14 mouse cellular contexts compared by ENCODE assay signal in genomic region chr8:69970880-69971279, GRCm38 (mm10). TPM values are rescaled to one million over a fixed set of nuclear protein-coding genes. Genes with fewer than 3 reads are reported as not detected.
DNase-seq lines count a peak whose midpoint lies in the region; ATAC-seq and TF ChIP-seq lines count a peak whose summit lies in the region.
"Had no signal": no experiment of that assay in that cellular context is flagged by ENCODE, and none has a peak within 500 bp of the region (broad histone marks: within the 10 kb centered on the region; RNA-seq: fewer than 3 reads in every experiment).

No protein-coding gene starts in this region.

- TF ChIP-seq POLR2A in lung, adult 2 months (IDR thresholded peaks at IDR 0.05; ENCODE audit: borderline replicate concordance, extremely low read depth, low read depth, low read length): no peak

- 0 out of 2 replicates have a peak overlapping the region, but pooled peaks have one; percentile 1 for H3K27ac ChIP-seq in heart, embryonic 15.5 days
- 0 out of 2 replicates have a peak overlapping the region, but pooled peaks have one; percentile 22 for H3K27ac ChIP-seq in limb, embryonic 15.5 days

- H3K27me3 ChIP-seq in heart, embryonic 15.5 days: no peaks in the 10 kb centered on the region
- no peaks in the 10 kb centered on the region for H3K27me3 ChIP-seq in limb, embryonic 15.5 days
- H3K27me3 ChIP-seq: CH12.LX, Patski had no signal

- no peak overlapping the region for H3K4me3 ChIP-seq in heart, embryonic 15.5 days
- no peak overlapping the region for H3K4me3 ChIP-seq in lung, adult 2 months (replicated peaks; ENCODE audit: extremely low read depth, low read depth, low read length)
- H3K4me3 ChIP-seq in limb, embryonic 15.5 days: no peak overlapping the region

- H3K4me1 ChIP-seq in heart, embryonic 15.5 days (replicated peaks): peaks cover 61% of the 10 kb centered on the region
- peaks cover 46% of the 10 kb centered on the region for H3K4me1 ChIP-seq in lung, adult 2 months (ENCODE audit: control insufficient read depth, insufficient read depth, low read length)
- H3K4me1 ChIP-seq in limb, embryonic 15.5 days: peaks cover 25% of the 10 kb centered on the region

- intact Hi-C loops in heart, postnatal 36 days (cut with DNase I): no loop called here
- intact Hi-C loops in left cerebral cortex, postnatal 10 days (cut with DNase I): no loop called here

- 67% methylated on average over 2 of the region's 2 CpGs for WGBS in heart, embryonic 15.5 days
- WGBS in lung, adult 2 months: 68% methylated on average over 2 of the region's 2 CpGs
- WGBS in limb, embryonic 15.5 days: 77% methylated on average over 2 of the region's 2 CpGs

- no peak for DNase-seq in heart, postnatal 36 days
- peak; percentile 34 for DNase-seq in lung, adult 2 months
- DNase-seq in lung, postnatal 10 days: no peak
- DNase-seq in fat pad, adult 2 months (ENCODE audit: extremely low read depth, low read depth, low spot score): peak; percentile 71
- DNase-seq in gastrocnemius, adult 8-10 months (ENCODE audit: low spot score in 2 of 2): no peak
- no peak for DNase-seq in left cerebral cortex, postnatal 10 days (ENCODE audit: extremely low spot score in 1 of 2, low spot score in 2 of 2)
- DNase-seq: adrenal gland, adult 2 months; kidney, postnatal 4 days; thymus, adult 2 months had no signal

- H3K4me2 ChIP-seq in heart, embryonic 15.5 days: no peak overlapping the region; the same call in 1 of the 2 replicates
- no peak overlapping the region for H3K4me2 ChIP-seq in limb, embryonic 15.5 days

- ATAC-seq in heart, embryonic 15.5 days (replicated peaks; ENCODE audit: insufficient number of reproducible peaks, insufficient read depth, low FRiP score, low read depth): no peak
- no peak for ATAC-seq in limb, embryonic 15.5 days (ENCODE audit: insufficient number of reproducible peaks, low FRiP score, low TSS enrichment, low read depth)
- ATAC-seq: hindbrain, embryonic 16.5 days; Patski had no signal

- H3K36me3 ChIP-seq in heart, embryonic 15.5 days: no peaks in the 10 kb centered on the region
- H3K36me3 ChIP-seq in limb, embryonic 15.5 days: peaks cover under 1% of the 10 kb centered on the region; the same call in 1 of the 2 replicates

- H3K9me3 ChIP-seq in heart, embryonic 15.5 days (replicated peaks): no peaks in the 10 kb centered on the region
- no peaks in the 10 kb centered on the region for H3K9me3 ChIP-seq in limb, embryonic 15.5 days

- TF ChIP-seq CTCF in lung, adult 2 months (IDR thresholded peaks at IDR 0.05; ENCODE audit: insufficient read depth, low read length): no peak

- H3K9ac ChIP-seq in heart, embryonic 15.5 days: no peak overlapping the region
- no peak overlapping the region for H3K9ac ChIP-seq in limb, embryonic 15.5 days

RNA-seq across cellular contexts. Expression of gene Gatad2a, which starts 25.3 kb away (rescaled TPM):
- polyA plus RNA-seq in heart, embryonic 15.5 days (2015; fragmentation: Nextera tagmentation; extraction: Ambion mirVana): 33.2 and 46.3 TPM in 2 replicates
- total RNA-seq in heart, postnatal 36 days (2021): 10 to 100 TPM; 31.6 to 36.5 TPM
- 78.1 and 81.8 TPM in 2 replicates for polyA plus RNA-seq in lung, adult 2 months (2012; rRNA removed)
- 36.3 and 39.7 TPM in 2 replicates for polyA plus RNA-seq in limb, embryonic 15.5 days (2015; fragmentation: Nextera tagmentation; extraction: Ambion mirVana)
- total RNA-seq in gastrocnemius, adult 8-10 months (2022): 10 to 100 TPM; 20.5 to 26.4 (median 25.2) TPM
- total RNA-seq in left cerebral cortex, postnatal 10 days (2021): 10 to 100 TPM; 24.8 to 30.0 TPM

Comparison
In these comparisons a context has a peak if more than half of its experiments do, and no peak if none do; other contexts are left out.
1. DNase-seq: peak in lung, adult 2 months (single experiment) and fat pad, adult 2 months (single experiment); none in heart, postnatal 36 days (0 of 2), lung, postnatal 10 days (single experiment), gastrocnemius, adult 8-10 months (0 of 2) and left cerebral cortex, postnatal 10 days (0 of 2).